Mouse (Mus musculus) C2C12 (cell line): ENCODE data around the gene Gstk1. TPM values are rescaled to one million over a fixed set of nuclear protein-coding genes. Genes with fewer than 3 reads are reported as not detected.

Source experiments
- H3K27me3 ChIP-seq: one replicate; pipeline ENCODE4 v1.6.1; 2011; ENCODE audit not compliant: control insufficient read depth, insufficient read depth, insufficient read length
- H3K36me3 ChIP-seq: one replicate; pipeline ENCODE4 v1.6.1; 2011; ENCODE audit not compliant: control insufficient read depth, insufficient read depth
- H3K4me3 ChIP-seq: one replicate; pipeline ENCODE4 v1.5.1; 2011; ENCODE audit warnings: mild to moderate bottlenecking, control low read depth; ENCODE audit not compliant: poor library complexity, insufficient read depth, severe bottlenecking
- H3K79me2 ChIP-seq: one replicate; pipeline ENCODE4 v1.6.1; 2011; ENCODE audit not compliant: control insufficient read depth, insufficient read depth
- H3K79me3 ChIP-seq: one replicate; pipeline ENCODE4 v1.6.1; 2011; ENCODE audit warnings: low read depth, control low read depth
- H3ac ChIP-seq: one replicate; pipeline ENCODE3; 2011; ENCODE audit warnings: low read depth; ENCODE audit not compliant: control insufficient read depth, insufficient read length
- CEBPB ChIP-seq: IDR thresholded peaks from one replicate; pipeline ENCODE4 v1.6.1; 2011; ENCODE audit warnings: low read depth, mild to moderate bottlenecking, control low read depth, moderate library complexity
- CTCF ChIP-seq: IDR thresholded peaks from one replicate; pipeline ENCODE4 v1.5.1; 2011; ENCODE audit not compliant: control insufficient read depth, insufficient read depth, insufficient read length
- FOSL1 ChIP-seq: IDR thresholded peaks from one replicate; pipeline ENCODE4 v1.8.0; 2011; ENCODE audit warnings: mild to moderate bottlenecking, low read length; ENCODE audit not compliant: poor library complexity, insufficient read depth, severe bottlenecking
- MAX ChIP-seq: IDR thresholded peaks from one replicate; pipeline ENCODE4 v1.6.1; 2011; ENCODE audit warnings: mild to moderate bottlenecking, control low read depth
- MYOD1 ChIP-seq: IDR thresholded peaks from one replicate; pipeline ENCODE4 v1.6.1; 2011; ENCODE audit warnings: low read depth; ENCODE audit not compliant: control insufficient read depth, insufficient read length
- MYOG ChIP-seq: IDR thresholded peaks from one replicate; pipeline ENCODE4 v1.6.1; 2011; ENCODE audit not compliant: control insufficient read depth, insufficient read length; ENCODE audit errors: extremely low read depth
- USF1 ChIP-seq: IDR thresholded peaks from one replicate; pipeline ENCODE4 v1.6.1; 2011; ENCODE audit warnings: low read depth, mild to moderate bottlenecking, control low read depth, moderate library complexity
- long read RNA-seq, 2 experiments: library from polyadenylated mRNA; unstranded; transcript quantifications; one replicate each; pipeline ENCODE4 v2.0.0; 2019 to 2020
- polyA plus RNA-seq: library from polyadenylated mRNA; unstranded; fragments of >200 nt; fragmentation: generic; extraction: Trizol; gene quantifications from one replicate; pipeline ENCODE4 v1.2.1, GENCODE M21; 2012; ENCODE audit warnings: missing spikeins

Gstk1 gene
- 1.5 TPM for polyA plus RNA-seq
- long read RNA-seq, experiment 1, partial matches to known transcripts, result 1 of 1 reads
- long read RNA-seq, experiment 1, other reads (novel, unspliced or antisense), result 0 of 1 reads
- long read RNA-seq, experiment 2, result 0 reads

DNA sequence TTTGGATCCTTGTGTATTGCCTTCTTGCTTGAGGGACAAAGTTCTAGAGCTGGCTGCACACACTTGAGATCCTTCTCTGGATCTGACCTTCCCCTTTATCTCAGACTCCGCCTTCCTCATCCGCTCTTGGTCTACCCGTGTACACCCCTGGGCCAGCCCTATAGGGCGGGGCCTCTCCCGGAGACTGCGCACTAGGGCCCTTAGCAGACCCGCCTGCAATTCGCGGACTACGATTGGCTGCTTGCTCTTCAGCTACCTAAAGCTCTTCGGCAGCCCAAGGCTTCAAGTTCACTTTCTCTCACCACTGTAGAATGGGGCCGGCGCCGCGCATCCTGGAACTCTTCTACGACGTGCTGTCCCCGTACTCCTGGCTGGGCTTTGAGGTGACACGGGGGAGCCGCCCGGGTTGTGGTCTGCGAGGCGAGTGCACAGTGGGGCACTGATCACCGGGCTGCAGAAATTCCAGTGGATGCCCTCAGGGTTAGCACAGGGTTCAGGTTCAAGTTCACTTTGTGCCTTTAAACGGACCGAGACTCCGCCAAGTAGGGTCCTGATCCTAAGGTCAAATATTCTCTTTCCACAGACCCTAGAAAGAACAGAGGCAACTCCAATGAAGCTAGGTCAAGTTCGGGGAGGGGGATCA, at the start of gene Gstk1:
TSS of gene Gstk1 (plus strand) at position 225 of the 643 bp plus-strand sequence.
- no peak within 1 kb of the TSS for H3ac ChIP-seq
- H3K4me3 ChIP-seq, result no peak within 1 kb of the TSS
- H3K79me3 ChIP-seq, result no peaks in the 10 kb centered on the region
- no peaks in the 10 kb centered on the region for H3K27me3 ChIP-seq
- H3K79me2 ChIP-seq, result no peaks in the 10 kb centered on the region
- TF ChIP-seq USF1 (no peak), MYOG (no peak), CEBPB (no peak), MYOD1 (no peak), FOSL1 (no peak), MAX (no peak), CTCF (no peak)
- no peaks in the 10 kb centered on the region for H3K36me3 ChIP-seq

DNA sequence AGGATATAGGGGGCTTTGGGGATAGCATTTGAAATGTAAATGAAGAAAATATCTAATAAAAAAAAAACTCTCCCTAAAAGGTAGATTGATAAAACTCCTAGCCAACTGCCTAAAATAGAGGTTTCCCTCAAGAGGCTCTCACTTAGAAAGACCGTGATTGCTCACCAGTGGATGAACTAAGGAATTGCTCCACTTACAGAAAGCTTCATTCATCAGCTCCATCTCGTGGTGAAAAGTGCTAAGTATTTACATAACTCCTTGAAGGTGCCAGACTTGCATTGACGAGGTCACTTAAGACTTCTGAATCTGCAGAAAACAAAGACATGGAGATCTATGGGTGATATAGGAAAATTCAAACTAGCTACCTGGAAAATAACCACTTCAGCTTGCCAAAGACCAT, 48.0 kb upstream of the Gstk1 start:
- no peaks in the 10 kb centered on the region for H3K79me2 ChIP-seq
- no peak for TF ChIP-seq MYOD1
- TF ChIP-seq USF1, result no peak
- no peak for TF ChIP-seq CEBPB
- no peak for TF ChIP-seq FOSL1
- TF ChIP-seq CTCF, result no peak
- H3K79me3 ChIP-seq, result no peaks in the 10 kb centered on the region
- no peak overlapping the region for H3K4me3 ChIP-seq
- H3ac ChIP-seq, result no peak overlapping the region
- no peaks in the 10 kb centered on the region for H3K36me3 ChIP-seq
- H3K27me3 ChIP-seq, result no peaks in the 10 kb centered on the region

DNA sequence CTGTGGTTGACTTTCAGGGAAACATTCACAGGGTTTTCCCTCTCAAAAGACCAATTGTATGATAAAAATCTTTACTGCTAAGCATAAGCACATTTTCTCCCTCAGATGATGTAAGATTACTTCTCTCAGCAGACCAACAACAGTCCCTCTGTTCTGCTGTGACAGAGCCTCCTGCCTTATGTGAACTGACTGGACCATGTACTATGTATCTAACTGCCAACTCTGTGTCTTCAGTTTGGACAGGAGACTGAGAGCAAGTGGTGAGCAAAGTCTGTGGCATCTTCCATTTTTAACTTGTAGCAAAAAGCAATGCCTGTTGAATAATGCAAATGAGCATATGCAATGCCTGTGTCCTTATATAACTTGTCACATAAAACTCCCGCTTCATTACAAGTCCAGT, 46.2 kb upstream of the Gstk1 start:
- H3ac ChIP-seq, result no peak overlapping the region

DNA sequence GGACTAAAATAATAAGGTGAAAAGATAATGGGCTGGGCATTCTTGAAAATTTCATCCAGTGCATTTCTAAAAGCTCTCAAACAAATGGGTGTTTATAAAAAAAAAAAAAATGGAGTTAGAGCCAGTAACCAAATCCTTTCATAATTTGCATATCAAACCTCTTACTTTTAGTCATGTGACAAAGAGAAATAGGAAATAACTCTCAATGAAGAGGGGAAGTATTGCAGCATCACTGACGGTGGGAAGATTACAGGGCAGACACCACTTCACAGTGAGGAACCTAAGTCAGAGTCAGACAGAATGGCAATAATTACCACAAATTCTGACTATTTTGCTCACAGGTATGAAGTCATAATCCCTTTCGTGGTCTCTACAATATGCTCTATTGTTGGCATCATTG, 30.7 kb upstream of the Gstk1 start, which contains the start of gene Tas2r144:
TSS of gene Tas2r144 (plus strand) at position 301 of the 400 bp plus-strand sequence.
- H3ac ChIP-seq, result no peak within 1 kb of the TSS
- TF ChIP-seq USF1 (no peak), CEBPB (no peak), MYOG (no peak)
- H3K27me3 ChIP-seq, result peaks cover 4% of the 10 kb centered on the region
- H3K79me2 ChIP-seq, result no peaks in the 10 kb centered on the region
- H3K79me3 ChIP-seq, result no peaks in the 10 kb centered on the region
- H3K4me3 ChIP-seq, result no peak within 1 kb of the TSS
- no peaks in the 10 kb centered on the region for H3K36me3 ChIP-seq

More for the DNA sequence above, 46.2 kb upstream of the Gstk1 start:
- H3K36me3 ChIP-seq, result no peaks in the 10 kb centered on the region
- no peaks in the 10 kb centered on the region for H3K27me3 ChIP-seq
- no peak overlapping the region for H3K4me3 ChIP-seq
- H3K79me2 ChIP-seq, result no peaks in the 10 kb centered on the region
- TF ChIP-seq CTCF (no peak), MAX (no peak), FOSL1 (no peak), CEBPB (no peak), MYOG (no peak), MYOD1 (no peak), USF1 (no peak)
- no peaks in the 10 kb centered on the region for H3K79me3 ChIP-seq

DNA sequence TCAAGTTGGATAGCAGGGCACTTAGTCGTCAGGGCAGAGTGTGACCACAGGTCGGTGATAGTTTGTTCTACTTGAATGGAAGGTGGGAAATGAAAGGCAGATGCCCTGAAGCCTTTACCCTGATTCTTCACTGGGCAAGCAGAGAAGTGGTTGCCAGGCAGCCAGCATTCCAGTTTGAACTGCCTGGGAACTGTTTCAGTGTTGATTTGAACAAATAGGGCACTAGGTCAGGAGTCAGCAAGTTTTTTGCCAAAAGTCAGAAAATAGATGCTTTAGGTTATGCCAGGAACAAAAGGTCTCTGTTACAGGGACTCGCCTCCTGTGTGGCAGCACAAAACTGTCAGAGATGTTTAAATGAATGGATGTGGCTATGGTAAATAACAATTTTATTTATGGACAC, 23.4 kb upstream of the Gstk1 start:
- no peaks in the 10 kb centered on the region for H3K79me2 ChIP-seq
- no peak for TF ChIP-seq USF1
- TF ChIP-seq MYOD1, result no peak
- no peak for TF ChIP-seq CTCF
- TF ChIP-seq MYOG, result no peak
- TF ChIP-seq MAX, result no peak
- no peak for TF ChIP-seq FOSL1
- no peak for TF ChIP-seq CEBPB
- no peak overlapping the region for H3K4me3 ChIP-seq
- no peaks in the 10 kb centered on the region for H3K27me3 ChIP-seq
- H3K36me3 ChIP-seq, result no peaks in the 10 kb centered on the region
- H3K79me3 ChIP-seq, result no peaks in the 10 kb centered on the region
- no peak overlapping the region for H3ac ChIP-seq

DNA sequence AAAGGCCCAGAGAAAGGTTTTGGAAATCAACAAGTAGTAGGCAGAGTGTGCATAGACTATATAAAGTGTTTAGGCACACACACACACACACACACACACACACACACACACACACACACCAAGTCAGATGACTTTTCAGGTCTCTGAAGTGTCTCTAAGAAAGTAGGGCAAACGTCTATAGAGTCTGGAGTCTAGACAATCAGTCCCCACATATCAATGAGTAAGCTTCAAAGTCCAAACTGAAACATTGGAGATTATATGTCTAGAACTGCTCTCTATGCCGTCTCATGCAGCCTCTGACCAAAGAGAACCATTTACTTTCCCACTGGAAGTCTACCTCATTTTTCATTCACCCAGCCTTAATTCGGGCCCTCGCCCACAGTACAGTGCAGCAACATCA, 20.7 kb upstream of the Gstk1 start:
- Histone ChIP-seq H3ac (no peak overlapping the region), H3K4me3 (no peak overlapping the region), H3K27me3 (no peaks in the 10 kb centered on the region), H3K36me3 (no peaks in the 10 kb centered on the region), H3K79me2 (no peaks in the 10 kb centered on the region), H3K79me3 (no peaks in the 10 kb centered on the region)
- TF ChIP-seq MAX (no peak), MYOG (no peak), FOSL1 (no peak), MYOD1 (no peak), USF1 (no peak), CTCF (no peak), CEBPB (no peak)
